Mouse (Mus musculus): ENCODE measurements around the gene Cdh13. TPM values are rescaled to one million over a fixed set of nuclear protein-coding genes. Genes with fewer than 3 reads are reported as not detected.

Cdh13 gene
- polyA plus RNA-seq, 1 experiment from 2014 or later, result 33.5 TPM

- H3K27ac ChIP-seq, result no peak overlapping the region
- H3K4me3 ChIP-seq, result no peak overlapping the region
- H3K4me2 ChIP-seq (replicated peaks), result no peak overlapping the region
- no peak for ATAC-seq (ENCODE audit: low FRiP score, low read depth)
- H3K36me3 ChIP-seq, result no peaks in the 10 kb centered on the region
- H3K9me3 ChIP-seq, result no peaks in the 10 kb centered on the region
- no peaks in the 10 kb centered on the region for H3K27me3 ChIP-seq (replicated peaks)
- WGBS, result 83% methylated on average over 6 of the region's 6 CpGs
- H3K4me1 ChIP-seq, result no peaks in the 10 kb centered on the region
- no peak overlapping the region for H3K9ac ChIP-seq
These were observed 526.1 kb downstream of the Cdh13 start for GRCm38 (mm10) chr8:118809660-118810059.

DNA sequence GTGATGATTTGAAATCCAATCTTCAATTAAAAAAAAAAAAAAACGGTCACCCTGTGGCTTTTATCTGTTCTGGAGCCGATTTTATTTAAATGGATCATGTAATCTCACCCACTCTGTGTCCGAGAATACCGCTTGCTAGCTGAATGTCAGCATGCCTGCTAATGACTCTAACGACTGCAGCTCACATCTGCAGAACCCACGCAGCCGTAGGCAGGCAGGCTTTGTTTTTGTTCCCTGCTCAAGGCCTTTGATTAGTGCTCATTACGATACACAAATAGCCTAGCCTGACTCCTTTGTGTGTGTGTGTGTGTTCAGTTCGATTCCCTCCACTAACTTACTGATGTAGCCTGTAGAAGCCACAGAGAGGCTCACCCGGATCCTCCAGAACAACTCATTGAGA lies 531.5 kb downstream of the Cdh13 start:
- H3K36me3 ChIP-seq, result no peaks in the 10 kb centered on the region
- no peaks in the 10 kb centered on the region for H3K27me3 ChIP-seq (replicated peaks)
- no peak overlapping the region for H3K4me2 ChIP-seq (replicated peaks)
- ATAC-seq (ENCODE audit: low FRiP score, low read depth), result no peak
- no peak overlapping the region for H3K9ac ChIP-seq
- no peak overlapping the region for H3K4me3 ChIP-seq
- H3K4me1 ChIP-seq, result no peaks in the 10 kb centered on the region
- WGBS, result 38% methylated on average over 10 of the region's 10 CpGs
- H3K27ac ChIP-seq, result no peak overlapping the region
- H3K9me3 ChIP-seq, result no peaks in the 10 kb centered on the region

DNA sequence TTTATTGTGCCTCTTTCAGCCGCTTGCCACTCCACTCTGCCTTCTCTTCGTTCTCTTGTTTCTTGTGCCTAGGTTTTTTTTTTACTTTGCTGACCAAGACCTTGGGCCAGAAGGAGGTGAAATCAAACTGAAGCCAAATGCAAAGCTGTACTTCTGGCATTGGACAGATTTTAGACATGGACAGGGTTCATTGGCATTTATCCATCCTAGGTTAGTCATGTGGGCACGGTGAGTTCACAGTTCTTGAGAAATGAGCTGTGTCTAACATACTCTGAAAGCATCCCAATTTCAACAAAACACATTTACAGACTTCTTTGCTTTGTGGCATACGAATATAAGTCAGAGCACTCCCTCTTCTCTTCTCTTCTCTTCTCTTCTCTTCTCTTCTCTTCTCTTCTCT lies 543.2 kb downstream of the Cdh13 start:
- Histone ChIP-seq H3K4me1 (peaks cover 6% of the 10 kb centered on the region), H3K36me3 (no peaks in the 10 kb centered on the region), H3K9me3 (no peaks in the 10 kb centered on the region), H3K9ac (no peak overlapping the region), H3K27me3 (replicated peaks) (no peaks in the 10 kb centered on the region), H3K4me3 (no peak overlapping the region), H3K27ac (no peak overlapping the region), H3K4me2 (replicated peaks) (no peak overlapping the region)
- no peak for ATAC-seq (ENCODE audit: low FRiP score, low read depth)
- WGBS, result 64% methylated on average over 4 of the region's 4 CpGs

GRCm38 (mm10) chr8:118827726-118828125 lies 544.2 kb downstream of the Cdh13 start:
- H3K4me1 ChIP-seq, result peaks cover 7% of the 10 kb centered on the region
- H3K36me3 ChIP-seq, result no peaks in the 10 kb centered on the region
- no peak overlapping the region for H3K9ac ChIP-seq
- no peaks in the 10 kb centered on the region for H3K9me3 ChIP-seq
- H3K4me3 ChIP-seq, result no peak overlapping the region
- ATAC-seq (ENCODE audit: low FRiP score, low read depth), result no peak
- no peak overlapping the region for H3K27ac ChIP-seq
- H3K4me2 ChIP-seq (replicated peaks), result no peak overlapping the region
- H3K27me3 ChIP-seq (replicated peaks), result no peaks in the 10 kb centered on the region
- WGBS, result 89% methylated on average over 6 of the region's 6 CpGs

GRCm38 (mm10) chr8:118830291-118830690 lies 546.8 kb downstream of the Cdh13 start:
- no peaks in the 10 kb centered on the region for H3K27me3 ChIP-seq (replicated peaks)
- no peak overlapping the region for H3K4me2 ChIP-seq (replicated peaks)
- no peaks in the 10 kb centered on the region for H3K36me3 ChIP-seq
- H3K27ac ChIP-seq, result no peak overlapping the region
- H3K9me3 ChIP-seq, result no peaks in the 10 kb centered on the region
- no peak overlapping the region for H3K9ac ChIP-seq
- no peak for ATAC-seq (ENCODE audit: low FRiP score, low read depth)
- H3K4me1 ChIP-seq, result peaks cover 7% of the 10 kb centered on the region
- WGBS, result 75% methylated on average over 5 of the region's 5 CpGs
- H3K4me3 ChIP-seq, result no peak overlapping the region

DNA sequence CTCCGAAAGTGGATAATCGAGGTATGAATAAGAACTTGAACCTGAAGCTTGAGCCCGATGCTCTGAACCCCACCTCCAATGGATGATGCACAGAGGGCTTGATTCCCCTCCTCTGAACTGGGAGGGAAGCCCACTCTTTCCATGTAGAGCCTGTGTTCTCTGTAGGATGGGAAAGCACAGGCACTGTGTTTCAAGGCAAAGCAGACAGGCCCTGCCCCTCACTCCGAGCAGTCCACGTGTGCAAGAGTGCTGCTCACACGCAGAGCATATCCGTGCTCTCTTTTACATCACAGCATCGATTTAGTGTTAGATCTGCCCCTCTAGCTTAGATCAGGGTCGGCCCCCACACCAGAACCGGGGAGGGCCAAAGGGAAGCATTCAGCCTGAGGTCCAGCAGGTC lies 547.5 kb downstream of the Cdh13 start:
- Histone ChIP-seq H3K4me2 (replicated peaks) (no peak overlapping the region), H3K36me3 (no peaks in the 10 kb centered on the region), H3K4me1 (peaks cover 7% of the 10 kb centered on the region), H3K27ac (no peak overlapping the region), H3K9ac (no peak overlapping the region), H3K9me3 (no peaks in the 10 kb centered on the region), H3K4me3 (no peak overlapping the region), H3K27me3 (replicated peaks) (no peaks in the 10 kb centered on the region)
- ATAC-seq (ENCODE audit: low FRiP score, low read depth), result no peak
- 85% methylated on average over 10 of the region's 10 CpGs for WGBS

DNA sequence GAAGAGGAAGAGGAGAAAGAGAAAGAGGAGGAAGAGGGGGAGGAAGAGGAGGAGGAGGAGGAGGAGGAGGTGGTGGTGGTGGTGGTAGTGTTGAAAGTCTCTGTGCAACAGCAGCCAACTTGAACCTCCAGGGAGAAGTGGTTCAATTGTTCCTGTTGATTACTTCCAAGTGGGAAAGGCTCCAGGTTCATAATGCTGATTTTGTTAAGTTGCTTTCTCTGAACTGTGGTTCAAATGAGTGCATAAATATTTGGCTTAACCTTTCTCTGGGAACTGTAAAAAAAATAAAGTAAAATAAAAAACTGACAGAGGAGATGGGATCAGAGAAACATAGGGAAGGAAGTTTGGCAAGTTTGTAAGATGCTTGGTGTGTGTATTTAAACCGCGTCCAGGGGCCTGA lies 555.3 kb downstream of the Cdh13 start:
- 73% methylated on average over 2 of the region's 2 CpGs for WGBS
- Histone ChIP-seq H3K36me3 (no peaks in the 10 kb centered on the region), H3K9ac (no peak overlapping the region), H3K4me3 (no peak overlapping the region), H3K27ac (no peak overlapping the region), H3K9me3 (no peaks in the 10 kb centered on the region), H3K4me1 (no peaks in the 10 kb centered on the region), H3K4me2 (replicated peaks) (no peak overlapping the region), H3K27me3 (replicated peaks) (no peaks in the 10 kb centered on the region)
- ATAC-seq (ENCODE audit: low FRiP score, low read depth), result no peak

- H3K9me3 ChIP-seq, result no peaks in the 10 kb centered on the region
- H3K4me2 ChIP-seq (replicated peaks), result no peak overlapping the region
- H3K27me3 ChIP-seq (replicated peaks), result no peaks in the 10 kb centered on the region
- H3K4me3 ChIP-seq, result no peak overlapping the region
- H3K4me1 ChIP-seq, result no peaks in the 10 kb centered on the region
- no peak for ATAC-seq (ENCODE audit: low FRiP score, low read depth)
- H3K36me3 ChIP-seq, result no peaks in the 10 kb centered on the region
- no peak overlapping the region for H3K9ac ChIP-seq
- no peak overlapping the region for H3K27ac ChIP-seq
These were observed 562.2 kb downstream of the Cdh13 start for GRCm38 (mm10) chr8:118845690-118846089.

- no peak overlapping the region for H3K4me3 ChIP-seq
- no peak overlapping the region for H3K27ac ChIP-seq
- no peaks in the 10 kb centered on the region for H3K9me3 ChIP-seq
- H3K9ac ChIP-seq, result no peak overlapping the region
- ATAC-seq (ENCODE audit: low FRiP score, low read depth), result no peak
- WGBS, result 64% methylated on average over 5 of the region's 5 CpGs
- no peaks in the 10 kb centered on the region for H3K4me1 ChIP-seq
- H3K36me3 ChIP-seq, result no peaks in the 10 kb centered on the region
- no peaks in the 10 kb centered on the region for H3K27me3 ChIP-seq (replicated peaks)
- H3K4me2 ChIP-seq (replicated peaks), result no peak overlapping the region
These were observed 564.5 kb downstream of the Cdh13 start for GRCm38 (mm10) chr8:118848021-118848420.

- H3K4me2 ChIP-seq (replicated peaks), result no peak overlapping the region
- H3K9me3 ChIP-seq, result no peaks in the 10 kb centered on the region
- H3K9ac ChIP-seq, result no peak overlapping the region
- H3K27ac ChIP-seq, result no peak overlapping the region
- no peaks in the 10 kb centered on the region for H3K27me3 ChIP-seq (replicated peaks)
- H3K4me3 ChIP-seq, result no peak overlapping the region
- no peak for ATAC-seq (ENCODE audit: low FRiP score, low read depth)
- 91% methylated on average over 3 of the region's 3 CpGs for WGBS
- H3K36me3 ChIP-seq, result no peaks in the 10 kb centered on the region
- H3K4me1 ChIP-seq, result no peaks in the 10 kb centered on the region
These were observed 566.0 kb downstream of the Cdh13 start for GRCm38 (mm10) chr8:118849515-118849914.

- no peak overlapping the region for H3K9ac ChIP-seq
- H3K4me1 ChIP-seq, result no peaks in the 10 kb centered on the region
- no peak overlapping the region for H3K4me3 ChIP-seq
- H3K36me3 ChIP-seq, result no peaks in the 10 kb centered on the region
- WGBS, result 25% methylated on average over 6 of the region's 6 CpGs
- no peak for ATAC-seq (ENCODE audit: low FRiP score, low read depth)
- no peaks in the 10 kb centered on the region for H3K9me3 ChIP-seq
- H3K27me3 ChIP-seq (replicated peaks), result no peaks in the 10 kb centered on the region
- no peak overlapping the region for H3K27ac ChIP-seq
- H3K4me2 ChIP-seq (replicated peaks), result no peak overlapping the region
These were observed 566.8 kb downstream of the Cdh13 start for GRCm38 (mm10) chr8:118850381-118850780.

GRCm38 (mm10) chr8:118851361-118851760 lies 567.8 kb downstream of the Cdh13 start:
- Histone ChIP-seq H3K36me3 (no peaks in the 10 kb centered on the region), H3K9ac (no peak overlapping the region), H3K4me3 (no peak overlapping the region), H3K27ac (no peak overlapping the region), H3K9me3 (no peaks in the 10 kb centered on the region), H3K4me2 (replicated peaks) (no peak overlapping the region), H3K4me1 (no peaks in the 10 kb centered on the region), H3K27me3 (replicated peaks) (no peaks in the 10 kb centered on the region)
- ATAC-seq (ENCODE audit: low FRiP score, low read depth), result no peak
- WGBS, result 93% methylated on average over 10 of the region's 10 CpGs

DNA sequence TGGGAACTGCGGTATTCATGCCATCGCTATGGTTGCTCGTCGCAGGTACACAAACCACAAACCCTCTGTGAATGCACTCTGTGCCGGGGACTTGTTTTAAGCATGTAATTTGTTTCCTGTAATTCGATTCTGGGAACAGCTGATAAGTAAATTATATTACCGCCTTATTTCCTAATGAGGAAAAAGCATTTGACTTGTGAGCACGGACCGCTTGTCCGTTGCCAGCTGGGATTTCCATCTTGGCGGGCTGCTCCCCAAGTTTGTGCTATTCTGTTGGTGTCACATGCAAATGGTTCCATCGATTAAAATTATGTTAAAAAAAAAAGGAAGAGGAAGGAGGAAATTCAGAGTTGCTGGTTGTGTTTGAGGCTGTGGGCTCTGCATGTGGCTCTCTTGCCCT lies 569.3 kb downstream of the Cdh13 start:
- ATAC-seq (ENCODE audit: low FRiP score, low read depth), result no peak
- H3K4me2 ChIP-seq (replicated peaks), result no peak overlapping the region

More for the DNA sequence above, 569.3 kb downstream of the Cdh13 start:
- WGBS, result 87% methylated on average over 12 of the region's 12 CpGs
- Histone ChIP-seq H3K27ac (no peak overlapping the region), H3K9ac (no peak overlapping the region), H3K4me1 (no peaks in the 10 kb centered on the region), H3K27me3 (replicated peaks) (no peaks in the 10 kb centered on the region), H3K9me3 (no peaks in the 10 kb centered on the region), H3K4me3 (no peak overlapping the region), H3K36me3 (no peaks in the 10 kb centered on the region)
